Mouse (Mus musculus): ENCODE data around the gene Cnpy1.

The Cnpy1 gene

GRCm38 (mm10) chr5:28238876-28239275, 6.7 kb downstream of the Cnpy1 start:
- no peak for DNase-seq

- DNase-seq = no peak
These were observed 7.5 kb downstream of the Cnpy1 start for GRCm38 (mm10) chr5:28238152-28238551.

DNA sequence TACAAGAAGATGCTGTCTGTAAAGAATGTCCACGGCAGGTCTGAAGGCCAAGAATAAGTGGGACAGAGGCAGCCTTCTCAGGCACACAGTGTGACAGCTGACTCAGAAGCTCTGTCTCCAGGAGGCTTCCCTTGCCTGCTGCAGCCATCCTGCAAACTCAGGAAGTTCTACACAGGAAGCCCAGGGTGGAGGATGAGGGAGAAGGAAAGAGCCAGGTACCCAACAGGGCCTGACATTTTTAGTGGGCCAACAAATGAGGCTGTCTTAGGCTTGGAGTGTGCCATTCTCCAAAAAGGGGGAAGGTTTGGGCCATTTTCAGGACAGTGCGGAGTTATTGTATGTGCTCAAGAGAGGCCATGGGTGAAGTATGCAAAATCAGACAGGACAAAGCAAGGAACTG, 7.9 kb downstream of the Cnpy1 start:
- DNase-seq = no peak

- no peak for DNase-seq
These were observed 8.6 kb downstream of the Cnpy1 start for GRCm38 (mm10) chr5:28237055-28237454.

GRCm38 (mm10) chr5:28236098-28236497, 9.5 kb downstream of the Cnpy1 start:
- DNase-seq = no peak

GRCm38 (mm10) chr5:28232101-28232500, 13.5 kb downstream of the Cnpy1 start:
- no peak for DNase-seq

DNA sequence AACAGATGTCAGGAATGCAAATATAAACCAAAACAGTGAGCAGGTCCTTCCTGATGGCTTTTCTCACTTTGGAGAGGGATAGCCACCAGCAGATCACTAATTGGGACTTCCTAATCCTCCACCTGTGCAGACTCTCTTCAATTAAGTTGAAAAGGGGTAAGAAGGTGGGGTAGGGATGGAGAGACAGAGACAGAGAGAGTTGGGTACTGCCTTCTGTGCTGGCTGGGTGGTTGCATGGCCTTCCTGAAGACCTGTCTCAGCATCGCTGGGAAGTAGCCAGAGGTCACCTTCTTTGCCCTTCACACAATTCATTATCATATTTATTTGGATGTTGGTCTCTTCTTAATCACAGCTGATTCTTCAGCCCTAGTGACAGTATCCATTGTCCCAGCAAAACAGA, 26.0 kb downstream of the Cnpy1 start:
- DNase-seq = no peak

DNA sequence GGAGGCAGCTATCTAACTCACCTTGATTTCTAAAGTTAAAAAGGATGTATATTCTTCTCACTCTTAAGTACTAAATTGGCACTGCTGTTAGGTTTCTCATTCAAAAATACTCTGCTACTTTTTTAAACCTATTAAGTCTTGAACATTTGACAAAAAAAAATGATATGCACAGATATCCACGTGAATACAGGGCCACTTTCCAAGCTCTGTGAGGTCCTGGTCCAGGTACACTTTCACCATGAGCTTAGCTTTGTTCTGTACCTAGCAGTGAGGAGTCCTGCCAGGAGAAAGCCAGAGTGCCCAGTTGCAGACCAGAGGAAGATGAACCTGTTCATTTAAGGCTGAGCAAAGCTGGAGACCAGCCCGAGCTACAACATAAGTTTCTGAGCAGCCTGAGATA, 32.2 kb downstream of the Cnpy1 start:
- no peak for DNase-seq

GRCm38 (mm10) chr5:28211651-28212310, 33.8 kb downstream of the Cnpy1 start:
- DNase-seq = no peak

- DNase-seq = no peak
These were observed 34.7 kb downstream of the Cnpy1 start for GRCm38 (mm10) chr5:28210591-28211550.

- no peak for DNase-seq
These were observed 35.8 kb downstream of the Cnpy1 start for GRCm38 (mm10) chr5:28209549-28210431.

GRCm38 (mm10) chr5:28208726-28209520, 36.7 kb downstream of the Cnpy1 start:
- no peak for DNase-seq

GRCm38 (mm10) chr5:28207043-28207442, 38.6 kb downstream of the Cnpy1 start:
- DNase-seq = no peak

DNA sequence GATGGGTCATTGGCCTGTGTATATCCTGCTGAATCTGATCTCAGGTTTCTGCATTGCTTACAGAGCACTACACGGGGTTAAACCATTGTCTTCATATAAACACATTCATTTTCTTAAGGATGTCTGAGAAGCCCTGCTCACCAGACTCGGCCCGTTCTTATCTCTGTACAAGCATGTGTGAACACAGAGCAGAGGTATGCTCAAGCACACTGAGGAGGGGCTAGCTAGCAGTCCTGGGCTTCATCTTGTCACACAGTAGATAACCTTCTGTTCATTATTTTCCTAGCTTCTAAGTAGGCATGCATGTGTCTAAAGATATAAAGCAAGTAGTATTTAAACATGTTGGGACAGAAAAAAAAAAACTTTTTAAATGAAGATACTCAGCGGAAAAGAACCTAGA, 39.2 kb downstream of the Cnpy1 start:
- DNase-seq = no peak

- no peak for DNase-seq
These were observed 40.9 kb downstream of the Cnpy1 start for GRCm38 (mm10) chr5:28204678-28205077.

DNA sequence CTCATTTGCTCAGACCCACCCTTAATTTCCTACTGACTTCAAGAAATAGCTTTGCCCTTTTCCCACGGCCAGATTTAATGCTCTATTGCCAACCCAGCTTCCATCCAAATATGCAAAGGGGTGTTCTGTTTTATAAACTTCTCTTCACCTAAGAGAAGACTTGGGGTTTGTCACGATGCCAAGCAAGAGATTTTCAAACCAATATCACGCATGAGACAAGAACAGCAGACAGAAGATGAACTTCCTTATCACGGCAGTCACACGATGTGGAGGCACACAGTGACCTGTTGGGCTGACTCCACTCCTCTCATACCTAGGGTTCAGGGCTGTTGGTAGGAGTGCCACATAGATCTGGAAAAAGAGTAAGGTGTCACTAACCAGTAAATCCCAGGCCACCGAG, 42.5 kb downstream of the Cnpy1 start:
- no peak for DNase-seq

DNA sequence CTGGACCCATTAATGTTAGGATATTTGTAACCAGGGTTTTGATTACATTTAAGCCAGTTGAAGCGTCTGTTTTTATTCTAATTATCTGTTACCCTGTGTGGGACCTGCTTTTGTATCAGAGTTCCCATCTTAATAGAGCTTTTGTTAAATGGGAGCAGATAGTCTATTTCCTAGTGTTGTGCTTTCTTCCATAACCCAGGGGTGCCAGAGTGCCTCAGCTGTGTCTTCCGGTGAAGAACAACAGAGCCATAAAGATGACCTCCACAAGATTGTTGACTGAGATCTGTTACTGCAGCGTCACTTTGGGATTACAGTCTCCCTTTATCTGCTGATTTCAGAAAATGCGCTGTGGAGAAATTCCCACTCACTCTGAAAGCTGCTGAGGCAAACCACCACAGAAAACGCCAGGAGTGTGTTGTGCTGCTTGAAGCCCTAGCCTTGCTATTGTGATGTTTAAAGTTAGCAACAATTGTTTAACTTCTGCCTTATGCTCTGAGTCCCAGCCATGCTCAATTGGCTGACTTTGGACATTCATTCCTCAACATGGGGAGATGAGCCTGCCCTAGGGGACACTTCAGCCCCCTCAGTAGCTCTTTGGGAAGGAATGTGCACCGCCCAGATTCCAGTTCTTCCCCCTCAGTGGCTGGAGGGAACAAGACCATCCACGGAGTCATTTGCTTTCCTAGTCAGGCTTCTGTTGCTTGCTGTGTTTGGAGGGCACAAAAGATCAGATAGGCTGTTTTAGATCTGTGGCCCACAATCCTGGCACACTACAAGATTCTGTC, 46.3 kb downstream of the Cnpy1 start:
- DNase-seq = no peak

DNA sequence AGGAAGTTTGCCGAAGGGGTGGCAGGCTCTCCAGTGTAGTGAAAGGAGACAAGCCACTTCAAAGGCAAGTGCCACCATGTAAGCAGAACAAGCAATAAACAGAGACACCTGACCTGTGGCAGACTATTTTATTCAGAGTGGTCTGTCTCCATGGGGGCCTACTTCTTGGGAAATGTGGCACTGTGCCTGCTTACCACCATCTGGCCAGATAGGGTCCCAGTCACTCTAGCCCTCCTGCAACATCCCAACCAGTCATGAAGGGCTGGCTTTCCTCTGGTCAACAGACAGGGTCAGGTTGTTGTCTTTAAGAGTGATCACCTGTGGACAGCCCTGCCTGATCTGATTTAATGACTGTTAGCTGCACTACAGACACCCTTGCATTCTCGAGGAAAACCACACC, 50.1 kb downstream of the Cnpy1 start:
- no peak for DNase-seq

GRCm38 (mm10) chr5:28192099-28192454, 53.5 kb downstream of the Cnpy1 start:
- DNase-seq = no peak

- no peak for DNase-seq
These were observed 54.2 kb downstream of the Cnpy1 start for GRCm38 (mm10) chr5:28191201-28192098.
